Mouse (Mus musculus) forelimb bud, embryonic 11.5 days (tissue): ENCODE measurements around the gene Frat1.
"Not testable (repeated sequence)": the region's sequence is repeated elsewhere in the genome, so short reads cannot be mapped to it uniquely, and the experiment has no call there.

ENCODE experiments used
- DNase-seq: peaks from one replicate; pipeline ENCODE4 v3.0.0-alpha.2; 2012; ENCODE audit warnings: low read depth, low spot score

The Frat1 gene

DNA sequence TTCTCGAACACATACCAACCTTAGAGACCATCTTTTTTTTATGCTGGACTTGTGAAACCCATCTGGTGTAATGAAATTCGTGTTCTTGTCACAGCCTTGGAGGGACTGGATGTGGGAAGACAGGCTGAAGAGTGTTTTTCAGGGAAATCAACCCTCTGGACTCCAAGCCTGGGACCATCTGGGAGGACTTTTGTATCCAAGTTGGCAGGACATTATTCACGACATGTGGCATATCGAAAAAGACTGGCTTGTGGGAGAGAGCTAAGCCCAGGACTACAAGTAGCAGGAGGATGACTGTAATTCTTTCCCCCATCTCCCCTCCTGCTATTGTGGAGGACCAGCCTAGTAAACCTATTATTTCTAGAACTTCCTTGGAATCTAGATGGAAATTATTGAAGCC, 12.4 kb downstream of the Frat1 start:
- DNase-seq, result no peak

DNA sequence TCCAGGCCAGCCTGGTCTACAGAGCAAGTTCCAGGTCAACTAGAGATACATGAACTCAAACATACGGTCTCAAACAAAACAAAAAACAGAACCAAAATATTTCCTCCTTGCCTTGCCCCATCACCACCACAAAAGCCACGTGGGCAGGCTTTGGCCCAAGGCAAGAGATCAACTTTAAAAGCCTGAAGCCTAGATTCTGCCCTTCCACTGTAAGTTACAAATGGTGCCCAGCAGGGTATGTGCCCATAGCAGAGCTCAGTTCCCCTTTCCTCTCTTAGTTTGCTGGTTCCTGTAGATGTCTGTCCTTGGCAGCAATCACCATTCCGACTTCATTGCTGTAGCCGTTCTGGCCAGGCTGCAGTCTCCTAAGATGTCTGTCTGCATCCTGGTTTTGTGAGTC, 12.9 kb downstream of the Frat1 start:
- no peak for DNase-seq

- DNase-seq, result no peak
Measured at GRCm38 (mm10) chr19:41844345-41844744, 14.6 kb downstream of the Frat1 start.

DNA sequence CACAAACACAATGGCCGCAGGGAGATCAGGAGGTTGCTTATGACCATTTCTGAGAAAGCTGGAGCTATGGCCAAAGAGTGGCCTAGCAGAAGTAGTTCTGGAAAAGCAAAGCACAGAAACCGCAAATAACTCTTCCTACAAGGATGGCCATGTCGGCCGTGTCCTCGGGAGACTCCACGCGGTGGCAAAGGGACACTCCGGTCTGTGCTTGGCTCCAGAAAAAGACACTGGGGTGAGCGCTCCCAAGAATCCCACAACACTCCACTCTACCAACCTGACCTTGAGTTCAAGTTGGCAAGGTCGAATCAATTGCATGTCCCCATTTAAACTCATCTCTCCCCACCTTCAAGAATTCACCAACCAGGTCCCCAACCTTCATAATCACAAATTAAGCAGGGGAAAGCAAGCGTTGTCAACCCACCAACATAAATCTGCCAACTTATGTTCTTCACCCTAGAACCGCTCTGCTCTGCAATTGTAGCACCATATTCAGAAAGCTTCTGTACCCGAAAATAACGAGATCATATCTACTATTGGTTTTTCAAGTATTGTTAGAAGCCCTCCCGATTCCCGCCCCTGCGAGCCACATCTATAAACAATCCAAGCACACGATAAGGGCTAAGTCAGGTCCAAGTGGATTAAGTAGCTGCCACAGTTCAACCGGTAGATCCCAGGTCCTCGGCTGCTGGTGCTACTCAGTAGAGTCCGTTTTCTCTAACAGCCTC, 16.8 kb downstream of the Frat1 start:
- DNase-seq, result no peak

GRCm38 (mm10) chr19:41847091-41847581, 17.4 kb downstream of the Frat1 start:
- no peak for DNase-seq

DNA sequence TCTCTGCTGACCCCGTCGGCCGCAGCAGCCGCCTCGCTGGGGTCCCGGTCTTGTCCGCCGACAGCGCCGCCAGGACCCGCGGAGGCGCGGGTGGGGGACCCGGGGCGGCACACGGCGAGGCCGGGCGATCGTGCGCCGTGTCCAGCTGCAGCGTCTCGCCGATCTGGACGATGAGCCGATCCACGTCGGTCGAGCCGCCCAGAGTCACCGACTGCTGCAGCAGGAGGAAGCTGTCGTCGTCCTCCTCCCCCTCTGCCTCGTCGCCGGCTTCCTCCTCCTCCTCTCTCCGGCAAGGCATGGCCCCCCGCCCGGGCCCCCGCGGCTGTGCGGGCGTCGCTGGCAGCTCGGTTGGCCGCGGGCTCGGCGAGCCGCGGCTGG, 17.8 kb downstream of the Frat1 start:
- peak; percentile 43 for DNase-seq

- peak; percentile 91 for DNase-seq
Measured at GRCm38 (mm10) chr19:41847992-41848851, 18.5 kb downstream of the Frat1 start, which contains the start of gene Frat2. Frat2 (minus strand) TSS chr19:41848132.

DNA sequence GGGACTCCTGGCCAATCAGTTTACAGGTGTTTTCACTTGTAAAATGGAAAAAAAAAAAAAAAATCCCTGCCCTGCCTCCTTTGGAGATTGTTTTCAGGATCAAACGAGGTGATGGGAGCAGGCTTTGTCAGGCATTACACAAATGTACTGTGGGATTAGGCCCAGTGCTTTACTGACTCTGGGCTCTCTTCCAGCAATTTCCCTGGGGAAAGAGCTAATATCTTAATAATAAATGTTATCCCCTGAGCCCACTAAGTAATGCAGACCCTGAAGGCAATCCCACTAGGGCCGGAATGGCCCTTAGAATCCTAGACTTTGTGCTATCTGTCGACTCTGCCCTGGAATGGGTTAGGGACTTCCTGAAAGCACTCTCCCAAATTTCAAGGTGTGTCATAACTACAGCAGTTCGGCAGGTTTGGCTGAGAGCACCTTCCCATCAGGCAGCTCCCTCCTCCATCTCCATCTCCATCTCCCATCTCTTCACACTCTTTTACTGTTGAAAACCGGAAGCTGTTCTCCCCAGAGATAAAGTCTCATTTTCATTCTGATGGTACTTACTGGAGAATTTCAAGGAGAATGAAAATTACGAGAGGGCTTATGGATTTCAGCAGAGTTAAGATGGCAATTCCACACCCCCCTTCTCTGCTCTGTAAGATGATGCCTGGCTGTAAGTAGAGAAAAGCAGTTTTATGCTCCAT, 20.4 kb downstream of the Frat1 start:
- no peak for DNase-seq

GRCm38 (mm10) chr19:41850719-41851543, 21.2 kb downstream of the Frat1 start:
- DNase-seq, result no peak

GRCm38 (mm10) chr19:41852423-41852822, 22.7 kb downstream of the Frat1 start:
- DNase-seq, result no peak

DNA sequence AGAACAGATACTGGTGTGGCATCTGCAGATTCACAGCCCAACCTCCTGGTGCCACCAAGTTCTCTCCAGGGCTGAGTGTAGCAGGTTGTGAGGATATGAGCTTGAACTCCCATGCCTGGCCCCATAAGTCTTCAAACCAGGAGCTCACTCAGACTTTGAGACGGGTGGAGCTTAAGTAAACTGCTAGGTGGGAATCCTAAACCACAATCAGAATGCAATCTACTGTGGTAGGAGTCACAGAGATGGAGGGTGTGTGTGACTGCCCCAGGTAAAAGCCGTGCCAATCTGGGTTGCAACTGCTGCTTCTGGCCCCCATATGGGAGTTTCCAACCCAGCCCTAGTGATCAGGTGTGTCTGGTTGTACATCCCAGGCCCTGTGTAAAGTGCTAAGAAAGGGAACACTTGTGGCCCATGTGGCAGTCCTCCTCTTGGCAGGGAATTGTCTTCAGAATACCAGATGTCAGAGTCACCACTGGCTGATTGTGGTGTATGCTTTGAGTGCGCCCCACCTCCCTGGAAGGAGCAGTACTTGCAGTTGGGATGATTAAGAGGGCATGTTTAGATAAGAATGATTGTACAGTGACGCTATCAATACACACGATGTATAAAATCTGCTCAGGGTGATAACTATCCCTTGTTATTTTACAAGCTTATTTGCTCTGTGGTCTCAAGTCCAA, 27.5 kb downstream of the Frat1 start:
- no peak for DNase-seq

DNA sequence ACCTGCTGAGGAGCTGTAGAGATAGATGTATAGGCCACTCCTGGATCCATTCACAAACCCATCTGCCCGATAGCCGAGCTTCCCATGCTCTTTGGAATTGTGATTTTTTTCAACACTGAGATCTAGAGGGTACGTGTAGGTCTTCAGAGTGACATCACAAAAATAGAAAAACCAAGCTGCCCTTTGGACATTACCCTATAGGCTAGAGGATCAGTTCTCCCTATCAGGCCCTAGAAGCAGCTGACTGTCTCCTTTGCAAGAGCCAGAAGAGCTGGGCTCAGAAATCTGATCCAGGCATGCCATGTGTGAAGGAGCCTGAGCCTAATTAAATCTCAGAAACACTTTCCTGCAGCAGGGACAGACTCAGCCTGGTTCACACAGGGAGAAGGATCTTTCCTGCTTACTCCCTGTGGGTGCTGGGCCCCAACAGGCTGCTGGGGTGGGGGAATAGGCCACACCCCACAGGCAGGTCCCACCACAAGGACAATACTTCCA, 28.1 kb downstream of the Frat1 start:
- DNase-seq, result no peak

GRCm38 (mm10) chr19:41866707-41867106, 36.9 kb downstream of the Frat1 start:
- DNase-seq, result no peak

DNA sequence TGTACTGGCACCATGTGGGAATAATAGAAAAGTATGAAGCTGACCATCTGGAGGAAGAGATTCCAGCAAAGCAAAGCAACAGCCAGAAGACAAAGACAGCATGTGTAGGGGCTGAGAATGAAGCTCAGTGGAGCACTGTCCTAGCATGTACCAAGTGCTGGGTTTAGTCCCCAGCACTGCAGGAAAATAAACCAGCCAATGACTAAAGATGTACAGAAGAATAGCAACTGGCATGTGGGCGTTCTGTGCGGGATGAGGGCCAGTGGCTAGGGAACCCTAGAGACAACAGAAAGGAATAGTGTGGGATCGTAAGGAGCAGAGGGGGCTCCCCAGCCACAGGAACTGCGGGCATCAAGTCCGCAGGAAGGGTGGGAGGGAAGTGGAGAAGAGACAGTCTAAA, 39.5 kb downstream of the Frat1 start:
- DNase-seq, result no peak

- DNase-seq, result not testable (repeated sequence)
Measured at GRCm38 (mm10) chr19:41869946-41870345, 40.2 kb downstream of the Frat1 start.

GRCm38 (mm10) chr19:41872285-41872684, 42.5 kb downstream of the Frat1 start:
- no peak for DNase-seq

DNA sequence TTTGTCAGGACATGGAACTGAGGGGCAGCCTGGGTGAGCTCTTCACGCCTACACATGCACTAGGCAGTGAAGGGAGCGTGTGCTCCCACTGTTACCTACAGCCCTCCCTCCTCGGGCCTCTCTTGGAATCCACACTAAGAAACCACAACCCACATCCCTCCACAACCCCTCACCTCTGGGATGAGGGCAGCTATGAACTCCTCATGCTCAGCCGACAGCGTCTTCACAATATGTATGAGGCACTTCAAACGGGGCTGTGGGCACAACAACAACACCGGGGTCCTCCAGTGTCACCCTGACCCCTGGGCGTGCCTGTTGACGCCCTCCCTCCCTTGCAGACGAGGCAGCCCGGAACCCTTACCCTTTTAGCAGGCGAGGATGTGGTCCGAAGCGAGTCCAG, 44.6 kb downstream of the Frat1 start:
- no peak for DNase-seq

- no peak for DNase-seq
Measured at GRCm38 (mm10) chr19:41881842-41882241, 52.1 kb downstream of the Frat1 start.
